Mouse (Mus musculus) heart, embryonic 15.5 days (tissue): ENCODE data around the gene Ccdc187. TPM values are rescaled to one million over a fixed set of nuclear protein-coding genes. Genes with fewer than 3 reads are reported as not detected.

Source experiments
- ATAC-seq: fragments of 200-750 bp; cut with Nextera tagmentation; replicated peaks from 2 replicates; pipeline ENCODE4 v1.8.0; 2017; ENCODE audit warnings: low read depth, moderate TSS enrichment; ENCODE audit not compliant: insufficient number of reproducible peaks, insufficient read depth, low FRiP score
- H3K27ac ChIP-seq: fragments of 300-500 bp; sonication (generic); 2 replicates; pipeline ENCODE4 v1.5.1; 2015; ENCODE audit warnings: mild to moderate bottlenecking, inconsistent platforms
- H3K27me3 ChIP-seq: fragments of 300-500 bp; sonication (generic); 2 replicates; pipeline ENCODE4 v1.6.1; 2015; ENCODE audit warnings: inconsistent platforms
- H3K36me3 ChIP-seq: fragments of 300-500 bp; sonication (generic); 2 replicates; pipeline ENCODE4 v1.6.1; 2015; ENCODE audit warnings: mild to moderate bottlenecking, inconsistent platforms
- H3K4me1 ChIP-seq: fragments of 300-500 bp; sonication (generic); replicated peaks from 2 replicates; pipeline ENCODE4 v1.6.1; 2015; ENCODE audit warnings: inconsistent platforms
- H3K4me2 ChIP-seq: fragments of 300-500 bp; sonication (generic); 2 replicates; pipeline ENCODE4 v1.6.1; 2015; ENCODE audit warnings: inconsistent platforms, mild to moderate bottlenecking, moderate library complexity
- H3K4me3 ChIP-seq: fragments of 300-500 bp; sonication (generic); 2 replicates; pipeline ENCODE4 v1.5.1; 2015; ENCODE audit warnings: mild to moderate bottlenecking, inconsistent platforms
- H3K9ac ChIP-seq: fragments of 300-500 bp; sonication (generic); 2 replicates; pipeline ENCODE4 v1.6.1; 2015; ENCODE audit warnings: mild to moderate bottlenecking, inconsistent platforms
- H3K9me3 ChIP-seq: fragments of 300-500 bp; sonication (generic); replicated peaks from 2 replicates; pipeline ENCODE4 v1.6.1; 2016; ENCODE audit warnings: inconsistent platforms
- WGBS: fragments of 180-500 bp; shearing (Covaris S2); methylation state at CpG from one replicate; pipeline ENCODE4 v1.1.7; 2015; ENCODE audit warnings: mixed read lengths; 5-methylcytosine and 5-hydroxymethylcytosine counted together
- polyA plus RNA-seq: library from polyadenylated mRNA; unstranded; fragments of >200 nt; fragmentation: Nextera tagmentation; extraction: Ambion mirVana; gene quantifications from 2 replicates; pipeline ENCODE4 v1.2.1, GENCODE M21; 2015

Ccdc187 gene
- polyA plus RNA-seq, 1 experiment from 2014 or later: 0.08 TPM

- ATAC-seq: peak; percentile 84
- peak within 1 kb of the TSS; percentile 73 for H3K9ac ChIP-seq
- peak within 1 kb of the TSS; percentile 78 for H3K4me3 ChIP-seq
- H3K27ac ChIP-seq: peak within 1 kb of the TSS; percentile 44
- no peaks in the 10 kb centered on the region for H3K9me3 ChIP-seq
- WGBS: under 1% methylated on average over 36 of the region's 36 CpGs
- no peaks in the 10 kb centered on the region for H3K27me3 ChIP-seq
- H3K4me2 ChIP-seq: peak within 1 kb of the TSS; percentile 91
- no peaks in the 10 kb centered on the region for H3K36me3 ChIP-seq
- peaks cover 30% of the 10 kb centered on the region for H3K4me1 ChIP-seq
Observed at GRCm38 (mm10) chr2:26237290-26237782, 57.0 kb downstream of the Ccdc187 start, which contains the start of gene Qsox2. Gene Qsox2 (minus strand): TSS chr2:26237525.

GRCm38 (mm10) chr2:26236681-26237289, 57.6 kb downstream of the Ccdc187 start:
- peak overlapping the region; percentile 44 for H3K27ac ChIP-seq
- ATAC-seq: peak; percentile 30
- H3K36me3 ChIP-seq: no peaks in the 10 kb centered on the region
- peak overlapping the region; percentile 73 for H3K9ac ChIP-seq
- peaks cover 34% of the 10 kb centered on the region for H3K4me1 ChIP-seq
- H3K9me3 ChIP-seq: no peaks in the 10 kb centered on the region
- no peaks in the 10 kb centered on the region for H3K27me3 ChIP-seq
- H3K4me2 ChIP-seq: peak overlapping the region; percentile 91
- peak overlapping the region; percentile 78 for H3K4me3 ChIP-seq
- WGBS: under 1% methylated on average over 50 of the region's 51 CpGs

DNA sequence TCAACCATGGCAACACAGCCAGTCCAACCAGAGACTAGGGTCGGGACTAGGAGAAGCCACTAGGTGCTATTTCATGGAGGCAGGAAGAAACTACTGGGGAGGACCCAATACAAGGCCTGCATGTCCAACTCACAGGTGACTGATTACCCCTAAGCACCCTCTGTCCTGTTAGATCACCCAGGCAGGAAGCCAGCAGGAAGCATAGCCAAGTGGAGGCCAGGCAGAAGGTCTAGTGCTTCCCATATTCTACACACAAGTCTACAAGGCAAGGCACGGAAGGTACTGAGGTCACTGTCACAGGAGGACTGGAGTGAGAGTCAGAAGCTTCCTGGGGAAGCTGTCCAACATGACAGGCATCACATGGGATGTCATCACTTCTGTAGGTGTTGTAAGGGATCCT, 59.6 kb downstream of the Ccdc187 start:
- Histone ChIP-seq H3K4me1 (peaks cover 37% of the 10 kb centered on the region), H3K4me2 (no peak overlapping the region), H3K9ac (no peak overlapping the region; the same call in 1 of the 2 replicates), H3K4me3 (no peak overlapping the region), H3K27me3 (no peaks in the 10 kb centered on the region), H3K36me3 (no peaks in the 10 kb centered on the region), H3K27ac (peak overlapping the region; percentile 24; the same call in 1 of the 2 replicates), H3K9me3 (no peaks in the 10 kb centered on the region)
- no peak for ATAC-seq
- WGBS: 66% methylated on average over 2 of the region's 2 CpGs

GRCm38 (mm10) chr2:26234253-26234652, 60.1 kb downstream of the Ccdc187 start:
- ATAC-seq: no peak
- WGBS: 48% methylated on average over 5 of the region's 5 CpGs
- Histone ChIP-seq H3K9me3 (no peaks in the 10 kb centered on the region), H3K27me3 (no peaks in the 10 kb centered on the region), H3K27ac (peak overlapping the region; percentile 23; the same call in 1 of the 2 replicates), H3K4me1 (peaks cover 37% of the 10 kb centered on the region), H3K36me3 (no peaks in the 10 kb centered on the region), H3K9ac (no peak overlapping the region), H3K4me3 (no peak overlapping the region), H3K4me2 (no peak overlapping the region)

DNA sequence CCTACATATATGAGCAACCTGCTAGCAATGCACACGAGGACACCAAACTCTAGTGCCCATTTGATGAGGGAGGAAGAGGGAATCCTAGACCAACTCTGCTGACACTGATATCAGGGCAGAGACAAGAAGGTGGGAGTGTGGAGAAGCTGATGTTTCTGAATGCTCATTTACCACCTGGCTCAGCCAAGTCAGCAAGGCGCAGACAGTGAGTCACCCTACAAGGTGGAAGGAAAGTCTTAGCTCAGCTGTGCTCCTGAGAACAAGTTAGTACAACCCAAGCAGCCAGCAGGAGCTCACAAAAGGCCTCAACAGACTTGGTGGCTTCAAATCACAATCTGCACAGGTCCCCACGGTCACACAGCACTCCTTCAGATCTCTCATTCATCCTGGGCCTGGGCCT, 63.0 kb downstream of the Ccdc187 start:
- no peak for ATAC-seq
- H3K9me3 ChIP-seq: no peaks in the 10 kb centered on the region
- WGBS: 65% methylated on average over 3 of the region's 3 CpGs
- no peaks in the 10 kb centered on the region for H3K27me3 ChIP-seq
- H3K9ac ChIP-seq: no peak overlapping the region
- H3K4me3 ChIP-seq: no peak overlapping the region
- H3K4me1 ChIP-seq: peaks cover 32% of the 10 kb centered on the region
- no peak overlapping the region for H3K27ac ChIP-seq
- no peaks in the 10 kb centered on the region for H3K36me3 ChIP-seq
- no peak overlapping the region for H3K4me2 ChIP-seq

DNA sequence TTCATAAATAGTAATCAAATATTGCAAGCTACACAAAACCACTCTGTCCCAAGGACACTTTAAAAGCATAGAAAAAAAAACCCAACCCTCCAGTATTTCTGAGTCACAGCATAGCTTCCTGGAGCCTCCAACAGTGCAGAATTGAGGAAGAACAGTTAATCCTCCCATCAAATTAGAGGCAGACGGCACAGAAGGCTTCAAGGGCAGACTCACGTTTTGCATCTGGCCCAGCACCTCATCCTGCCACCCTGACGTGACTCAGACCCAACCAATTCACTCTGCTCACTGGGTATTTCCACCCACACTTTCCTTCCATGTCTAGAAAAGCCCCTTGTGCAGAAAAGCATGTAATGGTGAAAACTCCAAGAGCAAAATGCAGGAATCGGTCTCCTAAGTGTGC, 64.1 kb downstream of the Ccdc187 start:
- Histone ChIP-seq H3K4me1 (peaks cover 24% of the 10 kb centered on the region), H3K9ac (no peak overlapping the region), H3K9me3 (no peaks in the 10 kb centered on the region), H3K27me3 (no peaks in the 10 kb centered on the region), H3K4me2 (no peak overlapping the region), H3K4me3 (no peak overlapping the region), H3K36me3 (no peaks in the 10 kb centered on the region), H3K27ac (no peak overlapping the region)
- ATAC-seq: no peak
- 57% methylated on average over 4 of the region's 4 CpGs for WGBS

GRCm38 (mm10) chr2:26227788-26228187, 66.6 kb downstream of the Ccdc187 start:
- ATAC-seq: no peak
- peaks cover 8% of the 10 kb centered on the region; the same call in 1 of the 2 replicates for H3K4me1 ChIP-seq
- 35% methylated on average over 1 of the region's 1 CpGs for WGBS
- no peak overlapping the region for H3K27ac ChIP-seq
- no peaks in the 10 kb centered on the region for H3K9me3 ChIP-seq
- peaks cover 10% of the 10 kb centered on the region; the same call in 1 of the 2 replicates for H3K36me3 ChIP-seq
- H3K27me3 ChIP-seq: no peaks in the 10 kb centered on the region
- no peak overlapping the region for H3K4me2 ChIP-seq
- no peak overlapping the region for H3K9ac ChIP-seq
- no peak overlapping the region for H3K4me3 ChIP-seq

- H3K9me3 ChIP-seq: no peaks in the 10 kb centered on the region
- peaks cover 15% of the 10 kb centered on the region; the same call in 1 of the 2 replicates for H3K36me3 ChIP-seq
- WGBS: 76% methylated on average over 4 of the region's 4 CpGs
- H3K27me3 ChIP-seq: no peaks in the 10 kb centered on the region
- no peak overlapping the region for H3K4me2 ChIP-seq
- no peaks in the 10 kb centered on the region for H3K4me1 ChIP-seq
- H3K9ac ChIP-seq: no peak overlapping the region
- H3K4me3 ChIP-seq: no peak overlapping the region
- no peak for ATAC-seq
- H3K27ac ChIP-seq: no peak overlapping the region
Observed at GRCm38 (mm10) chr2:26225242-26225641, 69.1 kb downstream of the Ccdc187 start.

DNA sequence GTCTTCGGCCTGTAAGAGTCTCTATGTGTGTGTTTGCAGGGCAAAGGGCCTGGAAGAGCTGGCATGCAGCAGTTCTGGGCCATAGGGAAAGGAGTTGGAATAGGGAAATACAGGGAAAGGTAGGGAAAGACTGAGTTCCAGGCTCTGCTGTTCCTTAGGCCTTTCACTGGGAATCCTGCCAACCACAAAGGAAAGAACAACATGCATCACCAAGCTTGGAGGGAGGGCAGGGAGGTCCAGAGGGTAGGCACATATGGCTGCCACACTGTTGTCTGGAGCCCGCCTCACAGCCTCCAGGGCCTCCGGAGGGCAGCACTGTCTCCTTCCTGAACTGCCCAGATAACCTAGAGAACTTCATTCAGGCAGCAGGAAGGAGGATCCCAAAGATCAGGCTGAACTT, 70.4 kb downstream of the Ccdc187 start:
- Histone ChIP-seq H3K36me3 (peaks cover 19% of the 10 kb centered on the region; the same call in 1 of the 2 replicates), H3K4me2 (no peak overlapping the region), H3K4me1 (no peaks in the 10 kb centered on the region), H3K27me3 (no peaks in the 10 kb centered on the region), H3K4me3 (no peak overlapping the region), H3K9ac (no peak overlapping the region), H3K9me3 (no peaks in the 10 kb centered on the region), H3K27ac (no peak overlapping the region)
- no peak for ATAC-seq
- 59% methylated on average over 3 of the region's 3 CpGs for WGBS

DNA sequence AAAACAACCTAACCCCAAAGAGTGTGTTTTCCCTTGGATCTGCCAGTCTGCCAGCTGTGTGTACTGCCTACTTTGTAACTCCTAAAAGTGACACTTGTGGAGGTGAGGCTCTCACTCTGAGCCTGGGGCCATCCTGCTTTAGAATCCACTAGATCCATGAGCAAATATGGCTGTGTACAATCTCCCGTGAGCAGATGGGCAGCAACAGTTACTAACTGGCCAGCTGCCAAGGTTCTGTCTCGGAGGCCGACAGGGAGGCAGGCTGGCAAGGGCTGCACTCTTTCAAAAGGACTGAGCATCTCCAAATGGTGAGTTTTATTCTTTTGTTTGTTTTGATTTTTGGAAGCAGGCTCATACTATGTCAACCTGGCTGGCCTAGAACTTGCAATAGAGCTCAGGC, 79.8 kb downstream of the Ccdc187 start:
- Histone ChIP-seq H3K4me2 (no peak overlapping the region), H3K27me3 (no peaks in the 10 kb centered on the region), H3K36me3 (peaks cover 45% of the 10 kb centered on the region), H3K4me3 (no peak overlapping the region), H3K4me1 (no peaks in the 10 kb centered on the region), H3K27ac (no peak overlapping the region), H3K9me3 (no peaks in the 10 kb centered on the region), H3K9ac (no peak overlapping the region)
- no peak for ATAC-seq
- 9% methylated on average over 3 of the region's 3 CpGs for WGBS

GRCm38 (mm10) chr2:26209566-26209965, 84.8 kb downstream of the Ccdc187 start:
- WGBS: 88% methylated on average over 3 of the region's 3 CpGs
- H3K9ac ChIP-seq: no peak overlapping the region

More at GRCm38 (mm10) chr2:26209566-26209965, 84.8 kb downstream of the Ccdc187 start:
- Histone ChIP-seq H3K27me3 (peaks cover 38% of the 10 kb centered on the region), H3K9me3 (no peaks in the 10 kb centered on the region), H3K36me3 (peaks cover 33% of the 10 kb centered on the region), H3K27ac (no peak overlapping the region), H3K4me2 (no peak overlapping the region), H3K4me3 (no peak overlapping the region), H3K4me1 (peaks cover 11% of the 10 kb centered on the region)
- no peak for ATAC-seq
